Mouse (Mus musculus): ENCODE measurements at regions not wholly inside any gene's neighbourhood (a gene's known extent, or its start where the extent isn't known, plus 50 kb on each side); places are given as distances from the start of the nearest gene placed in this dataset.
A peak's percentile ranks its signal among the peaks of the same experiment; 100 is the strongest.

- ATAC-seq (replicated peaks; ENCODE audit: insufficient number of reproducible peaks, low FRiP score, low TSS enrichment, low read depth) (no peak), DNase-seq (ENCODE audit: low spot score) (peak; percentile 22)
- Histone ChIP-seq H3K36me3 (replicated peaks; ENCODE audit: control insufficient read depth, insufficient read depth, low read depth, low read length) (no peaks in the 10 kb centered on the region), H3K27me3 (ENCODE audit: control insufficient read depth, insufficient read depth, low read length) (no peaks in the 10 kb centered on the region), H3K4me3 (ENCODE audit: low read depth, low read length) (no peak overlapping the region), H3K4me2 (ENCODE audit: low read depth, low read length) (no peak overlapping the region), H3K4me1 (ENCODE audit: control insufficient read depth, insufficient read depth, low read length) (no peaks in the 10 kb centered on the region), H3K9ac (replicated peaks; ENCODE audit: low read length) (no peak overlapping the region), H3K9me3 (replicated peaks; ENCODE audit: control insufficient read depth, low read length) (no peaks in the 10 kb centered on the region), H3K27ac (replicated peaks; ENCODE audit: low read depth, low read length) (no peak overlapping the region)
- 56% methylated on average over 4 of the region's 4 CpGs for WGBS
Measured at GRCm38 (mm10) chr9:12692329-12692728, 553.3 kb downstream of the Jrkl start.

DNA sequence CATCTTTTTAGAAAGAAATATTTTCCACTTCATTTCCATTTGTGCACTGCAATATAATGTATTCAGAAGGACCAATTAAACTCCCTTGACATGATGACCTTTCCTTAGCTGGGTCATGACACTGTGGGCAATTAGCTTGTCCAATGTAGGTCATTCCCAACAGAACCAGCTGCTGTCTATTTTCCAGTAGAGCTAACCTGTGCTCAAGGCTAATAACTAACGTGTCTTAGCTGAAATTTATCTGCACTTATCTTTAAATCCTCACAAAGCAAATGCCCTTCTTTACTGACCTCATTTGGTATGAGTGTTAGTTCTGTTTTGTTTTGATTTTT is 554.7 kb downstream of the Jrkl start:
- Histone ChIP-seq H3K27ac (replicated peaks; ENCODE audit: low read depth, low read length) (no peak overlapping the region), H3K27me3 (ENCODE audit: control insufficient read depth, insufficient read depth, low read length) (no peaks in the 10 kb centered on the region), H3K36me3 (replicated peaks; ENCODE audit: control insufficient read depth, insufficient read depth, low read depth, low read length) (no peaks in the 10 kb centered on the region), H3K4me1 (ENCODE audit: control insufficient read depth, insufficient read depth, low read length) (no peaks in the 10 kb centered on the region), H3K4me3 (ENCODE audit: low read depth, low read length) (no peak overlapping the region), H3K4me2 (ENCODE audit: low read depth, low read length) (no peak overlapping the region), H3K9ac (replicated peaks; ENCODE audit: low read length) (no peak overlapping the region), H3K9me3 (replicated peaks; ENCODE audit: control insufficient read depth, low read length) (no peaks in the 10 kb centered on the region)
- ATAC-seq (replicated peaks; ENCODE audit: insufficient number of reproducible peaks, low FRiP score, low TSS enrichment, low read depth) (no peak; the same call in 1 of the 2 replicates), DNase-seq (ENCODE audit: low spot score) (no peak)
- 19% methylated on average over 1 of the region's 1 CpGs for WGBS

DNA sequence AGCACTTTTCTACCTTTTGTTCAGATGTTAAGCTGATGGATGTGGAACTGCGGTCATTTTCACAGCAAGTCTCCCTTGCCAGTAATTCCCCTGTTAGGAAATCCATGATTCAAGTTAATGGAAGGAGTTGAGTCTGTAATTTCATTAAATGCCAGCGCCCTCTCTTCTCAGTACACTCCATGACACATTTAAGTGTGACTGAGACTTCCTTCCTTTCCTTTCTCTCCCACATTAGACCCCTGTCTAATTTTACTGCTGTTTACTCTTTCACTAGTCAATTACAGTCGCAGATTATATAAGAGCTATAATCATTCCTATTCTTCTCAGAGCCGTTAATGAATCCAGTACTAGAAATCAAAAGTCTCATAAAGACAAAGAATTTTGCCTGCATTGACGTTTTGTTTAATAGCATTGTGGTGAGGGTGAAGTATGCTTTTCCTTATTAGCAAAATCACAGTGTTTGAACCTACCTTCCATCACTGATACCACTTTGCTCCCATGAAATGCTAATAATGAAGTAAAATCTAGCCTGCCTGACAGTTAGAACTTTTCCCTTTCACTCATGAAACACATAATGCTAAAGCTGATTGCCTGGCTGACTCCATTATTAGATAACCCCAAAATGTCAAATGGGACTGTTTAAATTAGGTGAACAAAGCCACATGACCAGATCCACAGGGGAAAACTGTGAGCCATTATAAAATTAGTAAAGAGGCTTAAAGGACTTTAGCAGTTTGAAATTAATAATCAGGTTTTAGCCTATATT is 555.3 kb downstream of the Jrkl start:
- DNase-seq (ENCODE audit: low spot score): peak; percentile 8

More for the DNA sequence above, 555.3 kb downstream of the Jrkl start:
- ATAC-seq (replicated peaks; ENCODE audit: insufficient number of reproducible peaks, low FRiP score, low TSS enrichment, low read depth): no peak
- WGBS: 54% methylated on average over 5 of the region's 5 CpGs
- Histone ChIP-seq H3K4me3 (ENCODE audit: low read depth, low read length) (no peak overlapping the region), H3K4me1 (ENCODE audit: control insufficient read depth, insufficient read depth, low read length) (no peaks in the 10 kb centered on the region), H3K36me3 (replicated peaks; ENCODE audit: control insufficient read depth, insufficient read depth, low read depth, low read length) (no peaks in the 10 kb centered on the region), H3K27ac (replicated peaks; ENCODE audit: low read depth, low read length) (no peak overlapping the region), H3K9me3 (replicated peaks; ENCODE audit: control insufficient read depth, low read length) (no peaks in the 10 kb centered on the region), H3K9ac (replicated peaks; ENCODE audit: low read length) (no peak overlapping the region), H3K27me3 (ENCODE audit: control insufficient read depth, insufficient read depth, low read length) (no peaks in the 10 kb centered on the region), H3K4me2 (ENCODE audit: low read depth, low read length) (no peak overlapping the region)
